Mouse (Mus musculus) myocyte (in vitro differentiated cells): Measurements from ENCODE around the gene 2810459M11Rik. TPM values are rescaled to one million over a fixed set of nuclear protein-coding genes. Genes with fewer than 3 reads are reported as not detected.

ENCODE experiments used
- H3K27me3 ChIP-seq: one replicate; pipeline ENCODE4 v1.6.1; 2011; ENCODE audit not compliant: control insufficient read depth, insufficient read depth, insufficient read length
- H3K36me3 ChIP-seq: one replicate; pipeline ENCODE4 v1.6.1; 2011; ENCODE audit not compliant: control insufficient read depth, insufficient read depth
- H3K4me2 ChIP-seq: one replicate; pipeline ENCODE4 v1.6.1; 2011; ENCODE audit warnings: low read depth, control low read depth
- H3K4me3 ChIP-seq: one replicate; pipeline ENCODE4 v1.5.1; 2011; ENCODE audit warnings: mild to moderate bottlenecking, control low read depth, moderate library complexity
- H3K79me2 ChIP-seq: one replicate; pipeline ENCODE4 v1.6.1; 2011; ENCODE audit not compliant: control insufficient read depth, insufficient read depth
- H3ac ChIP-seq: one replicate; pipeline ENCODE4 v1.6.1; 2011; ENCODE audit not compliant: control insufficient read depth, insufficient read length
- CEBPB ChIP-seq: IDR thresholded peaks from 2 replicates; pipeline ENCODE4 v1.6.1; 2011; ENCODE audit warnings: mild to moderate bottlenecking, moderate library complexity; ENCODE audit not compliant: poor library complexity, insufficient read depth, severe bottlenecking
- E2F4 ChIP-seq: IDR thresholded peaks from one replicate; pipeline ENCODE4 v1.6.1; 2011; ENCODE audit warnings: mild to moderate bottlenecking, control low read depth, moderate library complexity; ENCODE audit not compliant: insufficient read depth
- MAX ChIP-seq: IDR thresholded peaks from one replicate; pipeline ENCODE4 v1.6.1; 2011; ENCODE audit warnings: low read depth, mild to moderate bottlenecking, control low read depth
- MYOD1 ChIP-seq, 3 experiments: IDR thresholded peaks; one replicate each; pipeline ENCODE4 v1.6.1; 2011; ENCODE audit warnings: control low read depth in 2 of 3, low read depth in 2 of 3, mild to moderate bottlenecking in 2 of 3, moderate library complexity in 1 of 3; ENCODE audit not compliant: insufficient read length in 2 of 3, control insufficient read depth in 1 of 3
- MYOG ChIP-seq, 3 experiments: IDR thresholded peaks; one replicate each; pipeline ENCODE4 v1.6.1; 2011; ENCODE audit warnings: control low read depth in 2 of 3, low read depth in 2 of 3, mild to moderate bottlenecking in 2 of 3; ENCODE audit not compliant: insufficient read length in 2 of 3, control insufficient read depth in 1 of 3, insufficient read depth in 1 of 3
- POLR2A ChIP-seq: IDR thresholded peaks from one replicate; pipeline ENCODE4 v1.6.1; 2011; ENCODE audit warnings: low read depth, mild to moderate bottlenecking, control low read depth, moderate library complexity; ENCODE audit not compliant: insufficient read length
- POLR2AphosphoS2 ChIP-seq: IDR thresholded peaks from one replicate; pipeline ENCODE4 v1.6.1; 2011; ENCODE audit warnings: low read depth, control low read depth; ENCODE audit not compliant: insufficient read length
- REST ChIP-seq: IDR thresholded peaks from one replicate; pipeline ENCODE4 v1.6.1; 2011; ENCODE audit warnings: mild to moderate bottlenecking, control low read depth, moderate library complexity; ENCODE audit not compliant: insufficient read depth, insufficient read length
- SRF ChIP-seq: IDR thresholded peaks from one replicate; pipeline ENCODE4 v1.6.1; 2011; ENCODE audit warnings: low read depth; ENCODE audit not compliant: control insufficient read depth, insufficient read length
- TCF12 ChIP-seq: IDR thresholded peaks from one replicate; pipeline ENCODE4 v1.6.1; 2011; ENCODE audit warnings: mild to moderate bottlenecking, control low read depth; ENCODE audit not compliant: poor library complexity, insufficient read depth, severe bottlenecking
- TCF3 ChIP-seq: IDR thresholded peaks from one replicate; pipeline ENCODE4 v1.6.1; 2011; ENCODE audit warnings: low read depth, control low read depth; ENCODE audit not compliant: insufficient read length
- USF1 ChIP-seq: IDR thresholded peaks from one replicate; pipeline ENCODE4 v1.6.1; 2011; ENCODE audit warnings: low read depth, mild to moderate bottlenecking, control low read depth, moderate library complexity
- polyA plus RNA-seq: library from polyadenylated mRNA; unstranded; fragments of >200 nt; fragmentation: generic; extraction: Trizol; gene quantifications from one replicate; pipeline ENCODE4 v1.2.1, GENCODE M21; 2012; ENCODE audit warnings: missing spikeins

Gene 2810459M11Rik
- polyA plus RNA-seq, 1 experiment: not detected

- Histone ChIP-seq H3K4me3 (no peak overlapping the region), H3K27me3 (peaks cover 15% of the 10 kb centered on the region), H3ac (no peak overlapping the region), H3K79me2 (no peaks in the 10 kb centered on the region), H3K4me2 (no peak overlapping the region), H3K36me3 (no peaks in the 10 kb centered on the region)
- TF ChIP-seq REST: no peak
- no peak for TF ChIP-seq TCF12
- TF ChIP-seq USF1: no peak
- TF ChIP-seq SRF: no peak
- TF ChIP-seq MYOG (IDR thresholded peaks at IDR 0.05; ENCODE audit: control insufficient read depth in 1 of 3, insufficient read depth in 1 of 3, insufficient read length in 2 of 3, low read depth in 2 of 3): no peak
- TF ChIP-seq E2F4: no peak
- no peak for TF ChIP-seq TCF3
- no peak for TF ChIP-seq MAX
- TF ChIP-seq POLR2A: no peak
Observed at GRCm38 (mm10) chr1:86040131-86040530, 5.5 kb upstream of the 2810459M11Rik start.

GRCm38 (mm10) chr1:86040817-86041216, 4.8 kb upstream of the 2810459M11Rik start:
- Histone ChIP-seq H3K4me2 (no peak overlapping the region), H3K79me2 (no peaks in the 10 kb centered on the region), H3K27me3 (peaks cover 18% of the 10 kb centered on the region), H3K36me3 (no peaks in the 10 kb centered on the region), H3K4me3 (no peak overlapping the region), H3ac (no peak overlapping the region)
- TF ChIP-seq POLR2A (no peak), MYOG (IDR thresholded peaks at IDR 0.05; ENCODE audit: control insufficient read depth in 1 of 3, insufficient read depth in 1 of 3, insufficient read length in 2 of 3, low read depth in 2 of 3) (no peak), USF1 (no peak), MAX (no peak), CEBPB (no peak)

DNA sequence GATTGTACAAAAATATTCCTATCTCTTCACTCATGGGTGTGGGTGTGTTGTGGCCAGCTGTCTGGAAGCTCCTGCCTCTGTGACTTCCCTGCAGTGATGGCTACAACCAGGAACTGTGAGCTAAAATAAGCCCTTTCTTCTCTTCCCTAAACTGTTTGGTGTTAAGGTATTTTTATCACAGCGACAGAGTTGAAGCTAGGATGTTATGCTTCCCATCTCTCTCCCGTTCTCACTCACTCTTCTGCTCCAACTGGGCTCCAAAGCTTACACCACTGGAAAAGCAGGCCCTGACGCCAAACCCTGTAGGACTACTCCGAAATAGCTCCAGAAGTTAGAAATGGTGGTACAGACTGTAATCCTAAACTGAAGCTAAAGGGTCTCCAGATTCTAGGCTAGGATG, 607 bp upstream of the 2810459M11Rik start:
- Histone ChIP-seq H3K4me2 (no peak overlapping the region), H3K4me3 (no peak overlapping the region), H3K27me3 (peaks cover 34% of the 10 kb centered on the region), H3K79me2 (no peaks in the 10 kb centered on the region), H3K36me3 (no peaks in the 10 kb centered on the region), H3ac (no peak overlapping the region)
- TF ChIP-seq SRF: no peak
- TF ChIP-seq POLR2A: no peak
- TF ChIP-seq E2F4: no peak
- no peak for TF ChIP-seq MYOG (IDR thresholded peaks at IDR 0.05; ENCODE audit: control insufficient read depth in 1 of 3, insufficient read depth in 1 of 3, insufficient read length in 2 of 3, low read depth in 2 of 3)
- no peak for TF ChIP-seq TCF3
- TF ChIP-seq USF1: no peak
- TF ChIP-seq CEBPB: no peak
- no peak for TF ChIP-seq TCF12
- TF ChIP-seq POLR2AphosphoS2: no peak
- TF ChIP-seq MAX: no peak
- TF ChIP-seq REST: no peak
- TF ChIP-seq MYOD1 (IDR thresholded peaks at IDR 0.05; ENCODE audit: control insufficient read depth in 1 of 3, insufficient read length in 2 of 3, low read depth in 2 of 3): no peak

GRCm38 (mm10) chr1:86046833-86047563, 1.3 kb downstream of the 2810459M11Rik start:
- peaks cover 34% of the 10 kb centered on the region for H3K27me3 ChIP-seq
- no peak overlapping the region for H3K4me3 ChIP-seq
- H3K36me3 ChIP-seq: no peaks in the 10 kb centered on the region
- H3K4me2 ChIP-seq: no peak overlapping the region
- H3ac ChIP-seq: no peak overlapping the region
- TF ChIP-seq MAX (no peak), MYOG (IDR thresholded peaks at IDR 0.05; ENCODE audit: control insufficient read depth in 1 of 3, insufficient read depth in 1 of 3, insufficient read length in 2 of 3, low read depth in 2 of 3) (no peak), REST (no peak), TCF3 (no peak), E2F4 (no peak), USF1 (no peak), MYOD1 (IDR thresholded peaks at IDR 0.05; ENCODE audit: control insufficient read depth in 1 of 3, insufficient read length in 2 of 3, low read depth in 2 of 3) (no peak), CEBPB (no peak), POLR2A (no peak), POLR2AphosphoS2 (no peak), SRF (no peak), TCF12 (no peak)
- H3K79me2 ChIP-seq: no peaks in the 10 kb centered on the region

DNA sequence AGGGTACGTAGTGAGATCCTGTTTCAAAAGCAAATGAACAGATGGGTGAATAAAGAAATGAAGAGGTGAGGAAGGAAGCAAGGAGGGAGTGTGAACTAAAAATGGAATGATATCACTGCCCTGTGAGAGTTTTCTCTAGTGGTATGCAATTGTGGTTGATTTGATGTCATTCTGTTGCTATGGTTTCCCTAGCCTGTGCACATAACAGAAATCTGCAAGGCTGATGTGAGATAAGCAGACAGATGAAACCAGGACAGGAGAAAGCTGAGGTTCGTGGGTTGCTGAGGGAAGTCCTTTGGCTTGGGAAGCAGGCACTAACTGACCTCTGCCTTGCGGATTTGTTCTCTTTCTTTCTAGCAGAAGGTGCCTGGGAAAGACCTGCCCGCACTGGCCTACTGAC, 2.6 kb downstream of the 2810459M11Rik start:
- Histone ChIP-seq H3K4me2 (no peak overlapping the region), H3K79me2 (no peaks in the 10 kb centered on the region), H3ac (no peak overlapping the region), H3K4me3 (no peak overlapping the region), H3K36me3 (no peaks in the 10 kb centered on the region), H3K27me3 (peaks cover 28% of the 10 kb centered on the region)
- no peak for TF ChIP-seq USF1
- no peak for TF ChIP-seq POLR2A
- no peak for TF ChIP-seq MAX
- TF ChIP-seq POLR2AphosphoS2: no peak
- no peak for TF ChIP-seq MYOG (IDR thresholded peaks at IDR 0.05; ENCODE audit: control insufficient read depth in 1 of 3, insufficient read depth in 1 of 3, insufficient read length in 2 of 3, low read depth in 2 of 3)
- TF ChIP-seq TCF12: no peak
